Mouse (Mus musculus): ENCODE results near the gene Syngr1.

Syngr1 gene

DNA sequence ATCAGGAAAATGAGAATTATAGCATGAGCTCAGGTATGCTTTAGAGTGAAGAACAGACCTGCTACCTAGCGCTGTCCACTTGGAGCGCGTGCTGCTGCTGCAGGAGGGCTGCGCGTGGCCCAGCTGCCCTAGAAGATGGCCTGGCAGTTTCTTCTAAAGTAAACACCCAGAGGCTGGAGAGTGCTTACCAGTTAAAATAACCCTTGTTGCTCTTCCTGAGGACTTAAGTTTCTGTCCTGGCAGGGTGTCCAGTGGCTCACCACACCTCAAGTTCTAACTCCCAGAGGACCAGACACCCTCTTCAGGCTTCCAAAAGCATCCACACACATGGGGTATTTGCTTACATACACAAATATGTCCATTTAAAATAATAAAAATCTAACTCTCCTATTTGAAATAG is 54.3 kb downstream of the Syngr1 start:
- DNase-seq (ENCODE audit: extremely low read depth, low read depth): no peak

DNA sequence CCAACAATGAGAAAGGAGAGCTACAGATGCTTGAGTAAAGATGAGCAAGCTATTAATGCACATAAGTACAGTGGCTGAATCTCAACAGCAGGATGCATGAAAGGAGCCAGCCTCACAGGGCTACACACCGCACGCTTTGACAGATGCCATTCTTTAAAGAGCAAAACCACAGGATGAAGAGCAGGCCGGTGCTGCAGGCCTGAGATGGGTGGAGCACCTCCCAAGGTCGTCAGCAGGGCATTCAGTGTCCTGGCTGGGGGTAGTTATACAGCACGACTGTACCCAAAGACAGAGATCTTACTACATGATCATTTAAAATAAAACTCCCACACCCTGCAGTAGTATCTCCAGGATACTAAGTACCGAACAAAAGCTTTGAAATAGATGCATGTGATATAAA is 55.0 kb downstream of the Syngr1 start:
- DNase-seq (ENCODE audit: extremely low read depth, low read depth): no peak

- no peak for DNase-seq (ENCODE audit: extremely low read depth, low read depth)
These were observed 56.0 kb downstream of the Syngr1 start for GRCm38 (mm10) chr15:80147090-80147489.

GRCm38 (mm10) chr15:80147511-80147910 is 56.4 kb downstream of the Syngr1 start:
- DNase-seq (ENCODE audit: extremely low read depth, low read depth): no peak

DNA sequence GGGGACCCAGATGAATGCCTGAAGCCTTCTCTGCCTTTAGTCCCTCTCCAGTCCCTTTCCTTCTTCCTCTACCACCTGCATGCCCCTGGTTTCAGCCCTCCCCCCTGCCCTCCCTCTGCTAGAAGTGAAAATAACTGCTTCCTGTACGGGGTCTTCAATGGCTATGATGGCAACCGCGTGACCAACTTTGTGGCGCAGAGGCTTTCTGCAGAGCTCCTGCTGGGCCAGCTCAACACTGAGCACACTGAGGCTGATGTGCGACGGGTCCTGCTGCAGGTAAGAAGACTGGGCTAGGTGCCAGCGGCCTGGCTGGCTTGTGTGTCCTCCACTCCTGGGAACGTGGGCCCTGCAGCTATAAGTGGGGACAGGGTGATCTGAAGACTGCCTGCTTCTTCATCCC is 57.4 kb downstream of the Syngr1 start:
- no peak for DNase-seq (ENCODE audit: extremely low read depth, low read depth)

DNA sequence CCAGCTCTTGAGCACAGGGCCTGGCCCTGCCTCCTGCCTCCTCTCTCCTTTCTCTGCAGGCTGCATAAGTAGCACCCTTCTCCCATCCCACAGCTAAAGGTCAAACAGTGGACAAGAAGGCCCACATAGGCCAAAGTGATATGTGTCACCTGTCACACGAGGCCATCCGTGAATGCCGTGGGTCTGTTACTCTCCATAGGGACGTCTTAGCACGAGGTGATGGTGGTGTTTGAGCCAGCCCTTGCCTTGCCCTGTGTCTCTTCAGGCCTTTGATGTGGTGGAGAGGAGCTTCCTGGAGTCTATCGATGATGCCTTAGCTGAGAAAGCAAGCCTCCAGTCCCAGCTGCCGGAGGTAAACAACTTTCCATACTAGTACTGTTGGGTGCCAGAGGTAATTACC is 58.4 kb downstream of the Syngr1 start:
- no peak for DNase-seq (ENCODE audit: extremely low read depth, low read depth)

DNA sequence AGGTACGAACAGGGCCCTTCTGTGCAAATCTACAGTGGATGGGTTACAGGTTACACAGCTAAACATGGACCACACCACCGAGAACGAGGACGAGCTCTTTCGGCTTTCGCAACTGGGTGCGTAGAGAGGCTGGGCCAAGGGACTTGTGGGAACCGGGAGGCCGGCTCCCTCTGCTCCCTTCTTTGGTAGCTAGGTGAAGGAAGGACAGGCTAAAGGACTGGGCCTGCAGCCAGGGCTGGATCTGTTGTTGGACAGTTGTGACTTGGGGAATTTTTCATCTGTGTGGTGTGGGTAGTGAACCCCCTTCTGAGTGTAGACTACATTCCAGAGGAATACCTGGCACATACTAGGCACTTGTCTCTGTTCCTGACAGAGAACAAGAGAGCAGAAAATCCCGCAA is 61.5 kb downstream of the Syngr1 start:
- no peak for DNase-seq (ENCODE audit: extremely low read depth, low read depth)

DNA sequence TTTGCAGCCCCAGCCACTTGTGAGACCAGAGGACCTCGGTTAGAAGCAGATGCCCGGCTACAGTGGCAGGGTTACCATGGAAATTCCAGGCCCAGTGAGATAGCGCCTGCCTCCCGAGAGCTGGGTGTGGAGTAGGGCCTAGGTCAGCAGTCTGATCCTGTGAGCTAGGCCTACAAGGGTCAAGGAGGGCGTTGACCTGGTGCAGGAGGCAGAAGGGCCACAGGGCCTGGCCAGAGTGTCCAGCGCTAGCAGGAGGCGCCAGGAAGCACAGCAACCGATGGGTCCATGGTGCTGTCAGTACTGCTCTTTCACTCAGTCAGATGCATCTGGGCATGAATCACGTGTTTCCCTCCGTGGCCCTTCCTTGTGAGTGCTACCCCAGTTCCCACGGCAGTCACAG is 62.6 kb downstream of the Syngr1 start:
- no peak for DNase-seq (ENCODE audit: extremely low read depth, low read depth)

GRCm38 (mm10) chr15:80155707-80156106 is 64.6 kb downstream of the Syngr1 start:
- DNase-seq (ENCODE audit: extremely low read depth, low read depth): no peak

DNA sequence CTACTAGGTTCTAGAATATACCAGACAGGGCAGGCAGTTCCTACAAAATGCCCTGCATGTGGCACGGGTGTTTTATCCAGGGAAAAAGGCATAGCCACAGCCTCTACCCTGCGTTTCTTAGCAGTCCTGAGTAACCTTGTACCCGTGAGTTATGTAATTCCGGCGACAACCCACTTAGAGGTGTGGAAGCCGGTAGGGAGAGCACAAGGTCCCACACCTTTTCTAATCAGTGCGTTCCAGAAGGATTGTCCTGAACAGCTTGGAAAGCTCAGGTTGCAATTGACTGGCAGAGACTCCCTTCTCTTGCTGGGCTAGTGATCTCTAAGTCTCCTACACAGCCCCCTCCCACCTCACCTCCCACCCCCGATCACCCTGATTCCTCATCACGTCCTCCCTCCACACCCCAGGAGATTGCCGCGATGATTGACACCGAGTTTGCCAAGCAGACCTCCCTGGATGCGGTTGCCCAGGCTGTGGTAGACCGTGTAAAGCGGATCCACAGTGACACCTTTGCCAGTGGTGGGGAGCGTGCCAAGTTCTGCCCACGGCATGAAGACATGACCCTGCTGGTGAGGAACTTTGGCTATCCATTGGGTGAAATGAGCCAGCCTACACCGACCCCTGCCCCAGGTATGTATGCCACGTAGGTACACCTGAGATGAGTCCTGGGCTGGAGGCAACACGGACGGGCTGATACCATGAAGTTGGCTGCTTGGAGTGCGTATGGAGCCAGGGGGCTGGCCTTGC is 66.2 kb downstream of the Syngr1 start:
- no peak for DNase-seq (ENCODE audit: extremely low read depth, low read depth)

GRCm38 (mm10) chr15:80158001-80158706 is 67.0 kb downstream of the Syngr1 start:
- no peak for DNase-seq (ENCODE audit: extremely low read depth, low read depth)

DNA sequence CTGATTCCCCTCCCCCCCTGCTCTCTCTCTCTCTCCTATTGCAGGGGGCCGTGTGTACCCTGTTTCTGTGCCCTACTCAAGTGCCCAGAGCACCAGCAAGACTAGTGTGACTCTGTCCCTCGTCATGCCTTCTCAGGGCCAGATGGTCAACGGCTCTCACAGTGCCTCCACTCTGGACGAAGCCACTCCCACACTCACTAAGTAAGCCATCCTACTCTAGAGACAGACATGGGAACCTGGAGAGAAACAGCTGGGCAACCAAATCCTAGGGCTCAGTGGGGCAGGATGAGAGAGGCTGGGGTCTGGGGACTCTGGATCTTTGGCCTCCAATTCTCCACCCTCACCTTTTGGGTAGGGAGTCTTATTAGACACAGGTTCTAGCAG is 67.6 kb downstream of the Syngr1 start:
- DNase-seq (ENCODE audit: extremely low read depth, low read depth): no peak

GRCm38 (mm10) chr15:80159286-80159901 is 68.3 kb downstream of the Syngr1 start:
- no peak for DNase-seq (ENCODE audit: extremely low read depth, low read depth)

- DNase-seq (ENCODE audit: extremely low read depth, low read depth): no peak
These were observed 69.1 kb downstream of the Syngr1 start for GRCm38 (mm10) chr15:80160223-80160622.

DNA sequence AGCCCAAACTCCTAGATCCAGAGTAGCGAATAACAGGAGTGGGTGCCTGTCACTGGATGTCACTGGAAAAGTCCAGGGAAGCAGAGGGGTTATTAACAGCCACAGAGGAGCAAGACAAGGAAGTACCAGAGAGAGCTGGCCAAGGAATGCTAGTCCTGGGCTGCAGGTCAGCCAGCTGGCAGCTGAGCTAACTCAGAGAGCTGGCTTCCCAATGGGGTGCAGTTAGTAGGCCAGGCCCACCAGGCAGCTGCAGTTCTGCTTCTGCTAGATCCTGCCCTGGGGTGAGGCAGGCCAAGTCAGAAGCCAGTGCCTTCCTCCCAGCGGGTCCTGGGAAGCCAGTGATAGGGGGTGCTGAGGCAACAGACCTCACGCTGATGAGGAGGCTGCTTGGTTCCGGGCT is 69.6 kb downstream of the Syngr1 start:
- no peak for DNase-seq (ENCODE audit: extremely low read depth, low read depth)

- no peak for DNase-seq (ENCODE audit: extremely low read depth, low read depth)
These were observed 70.1 kb downstream of the Syngr1 start for GRCm38 (mm10) chr15:80161199-80161598.

GRCm38 (mm10) chr15:80162401-80162964 is 71.3 kb downstream of the Syngr1 start:
- DNase-seq (ENCODE audit: extremely low read depth, low read depth): no peak

DNA sequence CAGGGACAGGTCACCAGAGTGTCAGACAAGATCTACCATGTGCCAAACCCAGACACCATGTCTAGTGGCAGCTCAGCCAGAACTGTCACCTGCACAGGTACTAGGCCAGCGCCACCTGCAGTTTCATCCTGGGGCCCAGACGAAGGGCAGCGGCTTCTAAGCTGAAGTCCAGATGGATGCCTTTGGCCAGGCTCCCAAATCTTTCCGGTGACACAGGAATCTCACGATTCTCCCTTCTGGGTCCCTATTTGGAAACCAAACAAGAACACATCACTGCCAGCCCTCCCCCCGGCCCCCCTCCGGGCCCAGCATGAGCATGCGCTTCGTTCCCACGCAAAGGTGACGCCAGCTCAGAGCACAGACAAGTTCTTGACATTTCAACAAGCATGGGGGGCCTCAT is 72.1 kb downstream of the Syngr1 start:
- no peak for DNase-seq (ENCODE audit: extremely low read depth, low read depth)

GRCm38 (mm10) chr15:80163716-80164115 is 72.6 kb downstream of the Syngr1 start:
- no peak for DNase-seq (ENCODE audit: extremely low read depth, low read depth)

DNA sequence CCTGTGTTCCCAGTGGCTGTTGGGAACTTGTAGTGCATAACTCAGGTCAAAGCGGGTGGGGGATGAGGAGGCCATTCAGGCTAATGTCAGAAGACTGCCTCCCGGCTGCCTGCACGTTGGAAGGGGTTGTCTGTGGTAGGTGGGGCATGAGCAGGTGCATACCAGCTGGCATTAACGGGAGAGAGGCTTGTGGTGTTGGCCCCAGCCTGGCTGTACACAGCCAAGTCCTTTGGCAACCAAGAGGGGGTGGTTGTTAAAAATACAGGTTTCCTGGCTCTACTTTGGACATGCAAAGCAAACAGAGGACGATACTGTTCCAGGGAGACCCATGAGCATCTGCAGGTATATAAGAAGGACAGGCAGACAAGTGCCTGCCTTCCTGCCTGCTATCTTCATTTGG is 74.3 kb downstream of the Syngr1 start:
- DNase-seq (ENCODE audit: extremely low read depth, low read depth): no peak

Data from MEL-GATA-1-ER (cell line).